Mouse (Mus musculus) bone marrow, adult 2 months (tissue): Measurements from ENCODE around the gene Il27.

Experiments used
- CTCF ChIP-seq: fragments of 200-500 bp; IDR thresholded peaks from 2 replicates; pipeline ENCODE4 v1.5.1; 2011; ENCODE audit warnings: low read length, control low read depth; ENCODE audit not compliant: control insufficient read depth, insufficient read depth
- POLR2A ChIP-seq: fragments of 200-500 bp; IDR thresholded peaks from 2 replicates; pipeline ENCODE4 v1.6.1; 2011; ENCODE audit warnings: low read depth, mild to moderate bottlenecking, control low read depth, low read length, borderline replicate concordance; ENCODE audit not compliant: control insufficient read depth

DNA sequence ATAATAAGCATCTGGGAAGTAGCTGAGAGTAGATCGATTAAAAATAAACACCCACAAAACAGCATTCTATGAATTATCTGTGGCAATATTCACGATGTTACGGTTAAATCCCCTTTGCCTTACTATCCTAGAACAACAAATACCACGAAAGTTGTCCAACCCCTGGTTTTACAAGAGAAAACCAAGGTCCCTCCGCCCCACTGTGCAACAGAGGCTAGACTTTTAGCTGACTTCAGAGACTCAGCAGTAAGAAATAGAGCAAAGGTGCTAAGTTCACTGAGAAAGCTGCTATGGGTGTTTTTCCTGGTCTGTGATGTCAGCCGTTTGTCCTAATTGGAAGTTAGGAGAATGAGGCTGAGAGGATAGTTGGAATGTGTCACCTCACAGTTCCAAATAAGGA, 11.0 kb downstream of the Il27 start:
- TF ChIP-seq CTCF (no peak), POLR2A (no peak)
